Mouse (Mus musculus) cortical plate, adult 2 months (tissue): ENCODE data around the gene Slc16a10.

Experiments used
- CTCF ChIP-seq: fragments of 200-500 bp; IDR thresholded peaks from 2 replicates; pipeline ENCODE4 v1.5.1; 2011; ENCODE audit warnings: mild to moderate bottlenecking, control low read depth, low read length; ENCODE audit not compliant: insufficient read depth; ENCODE audit errors: extremely low read depth
- POLR2A ChIP-seq: fragments of 200-500 bp; IDR thresholded peaks from 2 replicates; pipeline ENCODE4 v1.6.1; 2011; ENCODE audit warnings: mild to moderate bottlenecking, low read length, control low read depth; ENCODE audit not compliant: insufficient read depth; ENCODE audit errors: extremely low read depth

DNA sequence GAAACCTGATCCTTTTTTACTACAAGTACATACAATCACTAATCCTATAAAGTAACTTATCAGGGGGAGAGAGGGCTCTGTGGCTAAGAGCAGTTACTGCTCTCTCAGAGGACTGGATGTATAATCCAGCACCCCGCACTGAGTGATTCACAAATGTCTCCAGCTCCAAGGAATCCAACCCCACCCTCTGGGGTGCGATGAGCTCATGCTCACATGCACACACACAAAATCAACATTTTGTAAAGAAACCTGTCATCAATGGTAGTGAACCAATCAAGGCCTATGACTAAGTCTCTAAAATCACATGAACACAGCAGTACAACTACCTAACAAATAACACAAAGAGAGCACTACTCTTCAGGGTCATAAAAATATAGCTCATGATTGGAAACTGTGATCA lies 47.3 kb downstream of the Slc16a10 start:
- TF ChIP-seq POLR2A (no peak), CTCF (no peak)
